Mouse (Mus musculus) spleen, postnatal 10 days (tissue): ENCODE results near the gene Cactin.

Experiments used
- DNase-seq, 2 experiments: peaks; one replicate each; pipeline ENCODE4 v3.0.0; 2021 to 2022; ENCODE audit warnings: low spot score in 2 of 2

Gene Cactin

GRCm38 (mm10) chr10:81363436-81364346 is 42.8 kb downstream of the Cactin start:
- peak in 1 of 2 experiments; percentile 49 for DNase-seq

GRCm38 (mm10) chr10:81364666-81365065 is 43.8 kb downstream of the Cactin start:
- peak in 1 of 2 experiments; percentile 45 for DNase-seq

- DNase-seq, result peak in 1 of 2 experiments; percentile 43
Measured at GRCm38 (mm10) chr10:81365073-81365472, 44.2 kb downstream of the Cactin start.

GRCm38 (mm10) chr10:81365672-81366476 is 45.0 kb downstream of the Cactin start, which contains the start of gene 4930404N11Rik:
Gene 4930404N11Rik, minus strand, starts transcription at chr10:81365816.
- peak; percentile 47 to 49 for DNase-seq

- DNase-seq, result peak in 1 of 2 experiments; percentile 34
Measured at GRCm38 (mm10) chr10:81366477-81367206, 45.7 kb downstream of the Cactin start.

- DNase-seq, result no peak
Measured at GRCm38 (mm10) chr10:81367207-81367495, 46.2 kb downstream of the Cactin start.

- DNase-seq, result no peak
Measured at GRCm38 (mm10) chr10:81375322-81375721, 54.4 kb downstream of the Cactin start.
